Mouse (Mus musculus) testis, adult 2 months (tissue): ENCODE data around the gene Wdr64. TPM values are rescaled to one million over a fixed set of nuclear protein-coding genes. Genes with fewer than 3 reads are reported as not detected.

ENCODE experiments used
- H3K27ac ChIP-seq: fragments of 200-500 bp; 2 replicates; pipeline ENCODE4 v1.5.1; 2012; ENCODE audit warnings: low read depth, low read length; ENCODE audit not compliant: control insufficient read depth, insufficient read depth
- H3K27me3 ChIP-seq: fragments of 200-500 bp; 2 replicates; pipeline ENCODE4 v1.6.1; 2012; ENCODE audit warnings: mild to moderate bottlenecking, low read length, moderate library complexity; ENCODE audit not compliant: control insufficient read depth, insufficient read depth
- H3K36me3 ChIP-seq: fragments of 200-500 bp; 2 replicates; pipeline ENCODE4 v1.6.1; 2012; ENCODE audit warnings: mild to moderate bottlenecking, low read length; ENCODE audit not compliant: control insufficient read depth, insufficient read depth
- H3K4me1 ChIP-seq: fragments of 200-500 bp; 2 replicates; pipeline ENCODE4 v1.6.1; 2012; ENCODE audit warnings: low read length; ENCODE audit not compliant: control insufficient read depth, insufficient read depth
- H3K4me3 ChIP-seq: fragments of 200-500 bp; 2 replicates; pipeline ENCODE4 v1.5.1; 2012; ENCODE audit warnings: low read depth, mild to moderate bottlenecking, low read length, moderate library complexity, mixed read lengths; ENCODE audit not compliant: control insufficient read depth
- CTCF ChIP-seq: fragments of 200-500 bp; IDR thresholded peaks from 2 replicates; pipeline ENCODE4 v1.5.1; 2012; ENCODE audit warnings: low read depth, mild to moderate bottlenecking, inconsistent platforms, low read length, moderate library complexity; ENCODE audit not compliant: control insufficient read depth, insufficient read depth, insufficient replicate concordance
- POLR2A ChIP-seq: fragments of 200-500 bp; IDR thresholded peaks from 2 replicates; pipeline ENCODE4 v1.6.1; 2012; ENCODE audit warnings: low read depth, mild to moderate bottlenecking, inconsistent platforms, low read length, moderate library complexity; ENCODE audit not compliant: control insufficient read depth
- polyA plus RNA-seq: library from polyadenylated mRNA; depleted of rRNA; stranded (reverse); fragments of >200 nt; gene quantifications from 2 replicates; pipeline ENCODE4 v1.2.3, GENCODE M21; 2012; rRNA removed

Wdr64 gene
- polyA plus RNA-seq, 1 experiment, result 76.1 TPM

- H3K4me3 ChIP-seq, result no peak overlapping the region
- no peaks in the 10 kb centered on the region for H3K27me3 ChIP-seq
- TF ChIP-seq CTCF (no peak), POLR2A (no peak)
- H3K4me1 ChIP-seq, result no peaks in the 10 kb centered on the region
- H3K36me3 ChIP-seq, result no peaks in the 10 kb centered on the region
- no peak overlapping the region for H3K27ac ChIP-seq
These were observed 130.8 kb downstream of the Wdr64 start for GRCm38 (mm10) chr1:175829220-175829619.

GRCm38 (mm10) chr1:175855515-175855914 is 157.1 kb downstream of the Wdr64 start:
- Histone ChIP-seq H3K27ac (no peak overlapping the region), H3K27me3 (no peaks in the 10 kb centered on the region), H3K4me1 (no peaks in the 10 kb centered on the region), H3K4me3 (no peak overlapping the region), H3K36me3 (no peaks in the 10 kb centered on the region)
- no peak for TF ChIP-seq POLR2A

Other genes starting within 250 kb of the Wdr64 start
- gene Rgs7, start 206.1 kb upstream of the Wdr64 start, polyA plus RNA-seq, result 0.06 and 0.15 TPM in 2 replicates
- 0.72 and 1.0 TPM in 2 replicates for gene Kmo, start 78.2 kb upstream of the Wdr64 start, polyA plus RNA-seq
- gene Fh1, start 73.0 kb upstream of the Wdr64 start, polyA plus RNA-seq, result 22.6 and 24.0 TPM in 2 replicates
- 13.0 and 14.7 TPM in 2 replicates for gene Opn3, start 5.8 kb upstream of the Wdr64 start, polyA plus RNA-seq
- gene Chml, start 5.7 kb upstream of the Wdr64 start, polyA plus RNA-seq, result 3.8 and 4.0 TPM in 2 replicates
- 1.9 and 3.3 TPM in 2 replicates for gene Exo1, start 182.0 kb downstream of the Wdr64 start, polyA plus RNA-seq
- gene Gm38100, start 221.7 kb downstream of the Wdr64 start, polyA plus RNA-seq, result 0.08 and 0.21 TPM in 2 replicates